Comparison of ENCODE assay signal across 24 mouse cellular contexts in genomic region chr2:103324320-103324719, GRCm38 (mm10). TPM values are rescaled to one million over a fixed set of nuclear protein-coding genes. Genes with fewer than 3 reads are reported as not detected.
DNase-seq lines count a peak whose midpoint lies in the region; ATAC-seq and TF ChIP-seq lines count a peak whose summit lies in the region.
"Had no signal": no experiment of that assay in that cellular context is flagged by ENCODE, and none has a peak within 500 bp of the region (broad histone marks: within the 10 kb centered on the region; RNA-seq: fewer than 3 reads in every experiment).

No protein-coding gene starts in this region.

- TF ChIP-seq CTCF in small intestine, adult 2 months (IDR thresholded peaks at IDR 0.05; ENCODE audit: extremely low read depth, insufficient read length, insufficient replicate concordance, low read depth, low read length), result no peak

- 73% methylated on average over 2 of the region's 2 CpGs for whole genome bisulfite sequencing in heart, embryonic 10.5 days
- WGBS in lung, embryonic 16.5 days, result 55% methylated on average over 2 of the region's 2 CpGs
- 21% methylated on average over 2 of the region's 2 CpGs for WGBS in small intestine, adult 2 months

- no peak overlapping the region for H3K27ac ChIP-seq in heart, embryonic 10.5 days
- peak overlapping the region; percentile 91 for H3K27ac ChIP-seq in lung, embryonic 16.5 days (ENCODE audit: low read length)
- H3K27ac ChIP-seq in small intestine, adult 2 months (ENCODE audit: insufficient read depth, low read depth, low read length), result peak overlapping the region; percentile 83
- H3K27ac ChIP-seq: hindbrain, embryonic 10.5 days; limb, embryonic 10.5 days; neural tube, embryonic 13.5 days had no signal

- H3K4me3 ChIP-seq in heart, embryonic 10.5 days, result no peak overlapping the region
- H3K4me3 ChIP-seq in lung, embryonic 16.5 days (ENCODE audit: low read length), result no peak overlapping the region
- no peak overlapping the region for H3K4me3 ChIP-seq in small intestine, adult 2 months (ENCODE audit: low read depth, low read length)
- H3K4me3 ChIP-seq: erythroblast, embryonic 14.5 days; hindbrain, embryonic 10.5 days; limb, embryonic 10.5 days; neural tube, embryonic 13.5 days had no signal

- no peak for ATAC-seq in lung, embryonic 16.5 days (ENCODE audit: low read depth)
- ATAC-seq: CD4-positive, CD25-positive, alpha-beta regulatory T cell, adult 4 months; forebrain, embryonic 14.5 days had no signal

- peaks cover 9% of the 10 kb centered on the region; the same call in 1 of the 2 replicates for H3K4me1 ChIP-seq in heart, embryonic 10.5 days
- peaks cover 19% of the 10 kb centered on the region for H3K4me1 ChIP-seq in lung, embryonic 16.5 days (replicated peaks; ENCODE audit: control insufficient read depth, insufficient read depth, low read length)
- H3K4me1 ChIP-seq in small intestine, adult 2 months (ENCODE audit: control insufficient read depth, insufficient read depth, insufficient read length, low read length), result peaks cover 39% of the 10 kb centered on the region
- H3K4me1 ChIP-seq: hindbrain, embryonic 10.5 days; limb, embryonic 10.5 days; neural tube, embryonic 13.5 days had no signal

- H3K36me3 ChIP-seq in heart, embryonic 10.5 days, result no peaks in the 10 kb centered on the region
- H3K36me3 ChIP-seq in lung, embryonic 16.5 days (ENCODE audit: control insufficient read depth, insufficient read depth, low read length), result no peaks in the 10 kb centered on the region
- H3K36me3 ChIP-seq in small intestine, adult 2 months (ENCODE audit: control insufficient read depth, insufficient read depth, low read length), result no peaks in the 10 kb centered on the region
- H3K36me3 ChIP-seq: hindbrain, embryonic 10.5 days; limb, embryonic 10.5 days; neural tube, embryonic 13.5 days had no signal

- no peaks in the 10 kb centered on the region for H3K9me3 ChIP-seq in heart, embryonic 10.5 days
- H3K9me3 ChIP-seq in lung, embryonic 16.5 days (ENCODE audit: control insufficient read depth, low read length), result no peaks in the 10 kb centered on the region
- H3K9me3 ChIP-seq: hindbrain, embryonic 10.5 days; limb, embryonic 10.5 days; neural tube, embryonic 13.5 days had no signal

- no peak for TF ChIP-seq POLR2A in small intestine, adult 2 months (IDR thresholded peaks at IDR 0.05; ENCODE audit: low read depth, low read length)

- intact Hi-C loops in gastrocnemius, postnatal 14 days (cut with DNase I; ENCODE audit: low total_unique reads), result no loop called here

- no peak overlapping the region for H3K4me2 ChIP-seq in lung, embryonic 16.5 days (ENCODE audit: low read depth, low read length)
- H3K4me2 ChIP-seq: neural tube, embryonic 13.5 days had no signal

- peak; percentile 44 for DNase-seq in heart, adult 11 months
- DNase-seq in heart, embryonic 10.5 days (ENCODE audit: low spot score), result no peak
- no peak for DNase-seq in lung, postnatal 14 days
- DNase-seq in c-Kit-positive CD71-positive TER-119-positive erythroid progenitor cells, embryonic 14.5 days (ENCODE audit: low spot score), result no peak
- DNase-seq in gastrocnemius, postnatal 14 days, result no peak
- DNase-seq: adrenal gland, postnatal 36 days; cerebellum, adult 2 months; cerebellum, postnatal 36 days; gastrocnemius, postnatal 25 days; kidney, adult 9 months; lung, adult 18-20 months; midbrain, embryonic 14.5 days; right cerebral cortex, adult 18-20 months had no signal

- H3K9ac ChIP-seq in lung, embryonic 16.5 days (ENCODE audit: low read length), result no peak overlapping the region
- H3K9ac ChIP-seq: neural tube, embryonic 13.5 days had no signal

- H3K27me3 ChIP-seq in heart, embryonic 10.5 days (ENCODE audit: insufficient read depth, poor library complexity, severe bottlenecking), result 0 out of 2 replicates have a peak, but pooled peaks cover 6% of the 10 kb centered on the region
- no peaks in the 10 kb centered on the region for H3K27me3 ChIP-seq in lung, embryonic 16.5 days (ENCODE audit: control insufficient read depth, insufficient read depth, low read depth, low read length)
- H3K27me3 ChIP-seq in small intestine, adult 2 months (ENCODE audit: control insufficient read depth, insufficient read depth, low read length), result no peaks in the 10 kb centered on the region
- H3K27me3 ChIP-seq: neural tube, embryonic 13.5 days had no signal

RNA-seq across cellular contexts. Expression of gene Ehf, which starts 21.2 kb away (rescaled TPM):
- not detected in 2 replicates for polyA plus RNA-seq in heart, embryonic 10.5 days (2016; fragmentation: Nextera tagmentation; extraction: Ambion mirVana)
- polyA plus RNA-seq in lung, embryonic 16.5 days (2015; fragmentation: Nextera tagmentation; extraction: Ambion mirVana), result 7.1 and 7.3 TPM in 2 replicates
- polyA plus RNA-seq in small intestine, adult 2 months (2012; rRNA removed), result 24.8 and 34.2 TPM in 2 replicates
- not detected for total RNA-seq in gastrocnemius, postnatal 14 days (2021)
- total RNA-seq: gastrocnemius, postnatal 25 days; layer of hippocampus, postnatal 10 days; left cerebral cortex, adult 8-10 months had no signal
- polyA plus RNA-seq: heart, postnatal 0 days; midbrain, embryonic 14.5 days had no signal
